Mouse (Mus musculus) hindbrain, embryonic 14.5 days (tissue): ENCODE results near the gene Prr19. TPM values are rescaled to one million over a fixed set of nuclear protein-coding genes. Genes with fewer than 3 reads are reported as not detected.

Experiments
- ATAC-seq: fragments of 200-750 bp; cut with Nextera tagmentation; 2 replicates; pipeline ENCODE4 v1.8.0; 2017; ENCODE audit warnings: moderate number of reproducible peaks, mild to moderate bottlenecking, moderate TSS enrichment, moderate library complexity; ENCODE audit not compliant: low FRiP score
- DNase-seq: peaks from one replicate; pipeline ENCODE4 v3.0.0-alpha.2; 2015; ENCODE audit warnings: low spot score
- H3K27ac ChIP-seq: fragments of 300-500 bp; sonication (generic); 2 replicates; pipeline ENCODE4 v1.5.1; 2014; ENCODE audit warnings: mild to moderate bottlenecking, moderate library complexity
- H3K27me3 ChIP-seq: fragments of 300-500 bp; sonication (generic); 2 replicates; pipeline ENCODE4 v1.6.1; 2014; ENCODE audit warnings: mild to moderate bottlenecking, low read length, mixed read lengths; ENCODE audit not compliant: control insufficient read depth, insufficient read depth
- H3K36me3 ChIP-seq: fragments of 300-500 bp; sonication (generic); replicated peaks from 2 replicates; pipeline ENCODE4 v1.6.1; 2014; ENCODE audit not compliant: control insufficient read depth, insufficient read depth
- H3K4me1 ChIP-seq: fragments of 300-500 bp; sonication (generic); replicated peaks from 2 replicates; pipeline ENCODE4 v1.6.1; 2014; ENCODE audit warnings: antibody characterized with exemption, low read length, mixed read lengths; ENCODE audit not compliant: control insufficient read depth, insufficient read depth
- H3K4me2 ChIP-seq: fragments of 300-500 bp; sonication (generic); replicated peaks from 2 replicates; pipeline ENCODE4 v1.6.1; 2014; ENCODE audit warnings: mild to moderate bottlenecking, moderate library complexity
- H3K4me3 ChIP-seq: fragments of 300-500 bp; sonication (generic); replicated peaks from 2 replicates; pipeline ENCODE4 v1.5.1; 2014; ENCODE audit warnings: mild to moderate bottlenecking, low read length
- H3K9ac ChIP-seq: fragments of 300-500 bp; sonication (generic); 2 replicates; pipeline ENCODE4 v1.6.1; 2014
- H3K9me3 ChIP-seq: fragments of 300-500 bp; sonication (generic); 2 replicates; pipeline ENCODE4 v1.6.1; 2016; ENCODE audit warnings: low read length; ENCODE audit not compliant: control insufficient read depth
- WGBS: fragments of 180-500 bp; shearing (Covaris S2); extraction: QIAGEN DNeasy Blood & Tissue Kit; methylation state at CpG from one replicate; pipeline ENCODE4 v1.1.7; 2014; 5-methylcytosine and 5-hydroxymethylcytosine counted together
- polyA plus RNA-seq: library from polyadenylated mRNA; unstranded; fragments of >200 nt; fragmentation: Nextera tagmentation; extraction: Ambion mirVana; gene quantifications from 2 replicates; pipeline ENCODE4 v1.2.1, GENCODE M21; 2014

The Prr19 gene
- polyA plus RNA-seq, 1 experiment from 2014 or later = 4.2 TPM

GRCm38 (mm10) chr7:25288011-25288410 is 13.2 kb upstream of the Prr19 start:
- no peaks in the 10 kb centered on the region for H3K9me3 ChIP-seq
- H3K9ac ChIP-seq = no peak overlapping the region
- no peak overlapping the region for H3K4me3 ChIP-seq
- peaks cover 84% of the 10 kb centered on the region for H3K36me3 ChIP-seq
- H3K27me3 ChIP-seq = no peaks in the 10 kb centered on the region
- H3K27ac ChIP-seq = no peak overlapping the region
- ATAC-seq (no peak), DNase-seq (no peak)
- WGBS = 96% methylated on average over 12 of the region's 12 CpGs
- H3K4me1 ChIP-seq = peaks cover 19% of the 10 kb centered on the region
- H3K4me2 ChIP-seq = no peak overlapping the region

- H3K9ac ChIP-seq = no peak overlapping the region
- no peak overlapping the region for H3K27ac ChIP-seq
- no peak for ATAC-seq
- H3K4me1 ChIP-seq = peaks cover 12% of the 10 kb centered on the region
- no peak overlapping the region for H3K4me2 ChIP-seq
- 86% methylated on average over 3 of the region's 3 CpGs for WGBS
- H3K9me3 ChIP-seq = no peaks in the 10 kb centered on the region
- H3K36me3 ChIP-seq = peaks cover 91% of the 10 kb centered on the region
- no peak overlapping the region for H3K4me3 ChIP-seq
- DNase-seq = no peak
- H3K27me3 ChIP-seq = no peaks in the 10 kb centered on the region
Measured at GRCm38 (mm10) chr7:25288721-25289120, 12.5 kb upstream of the Prr19 start.

GRCm38 (mm10) chr7:25289925-25290324 is 11.3 kb upstream of the Prr19 start:
- Histone ChIP-seq H3K27me3 (no peaks in the 10 kb centered on the region), H3K27ac (no peak overlapping the region), H3K36me3 (peaks cover 100% of the 10 kb centered on the region), H3K9me3 (no peaks in the 10 kb centered on the region), H3K4me1 (no peaks in the 10 kb centered on the region; the same call in 1 of the 2 replicates), H3K4me2 (no peak overlapping the region), H3K4me3 (no peak overlapping the region), H3K9ac (no peak overlapping the region)
- DNase-seq (no peak), ATAC-seq (no peak)
- WGBS = 99% methylated on average over 3 of the region's 3 CpGs

GRCm38 (mm10) chr7:25290463-25290862 is 10.7 kb upstream of the Prr19 start:
- Histone ChIP-seq H3K27ac (no peak overlapping the region), H3K4me1 (no peaks in the 10 kb centered on the region; the same call in 1 of the 2 replicates), H3K4me2 (no peak overlapping the region), H3K27me3 (no peaks in the 10 kb centered on the region), H3K9ac (no peak overlapping the region), H3K9me3 (no peaks in the 10 kb centered on the region), H3K36me3 (peaks cover 100% of the 10 kb centered on the region), H3K4me3 (no peak overlapping the region)
- ATAC-seq (no peak), DNase-seq (no peak)
- 95% methylated on average over 1 of the region's 1 CpGs for WGBS

GRCm38 (mm10) chr7:25290911-25291310 is 10.3 kb upstream of the Prr19 start:
- DNase-seq = no peak
- Histone ChIP-seq H3K9me3 (no peaks in the 10 kb centered on the region), H3K4me1 (peaks cover 4% of the 10 kb centered on the region; the same call in 1 of the 2 replicates), H3K27me3 (no peaks in the 10 kb centered on the region), H3K9ac (no peak overlapping the region), H3K36me3 (peaks cover 100% of the 10 kb centered on the region), H3K4me3 (no peak overlapping the region), H3K4me2 (no peak overlapping the region), H3K27ac (no peak overlapping the region)
- WGBS = 89% methylated on average over 2 of the region's 2 CpGs
- ATAC-seq = no peak

- DNase-seq (no peak), ATAC-seq (no peak)
- Histone ChIP-seq H3K9ac (no peak overlapping the region), H3K27ac (peak overlapping the region; percentile 51; the same call in 1 of the 2 replicates), H3K4me2 (no peak overlapping the region), H3K27me3 (no peaks in the 10 kb centered on the region), H3K36me3 (peaks cover 93% of the 10 kb centered on the region), H3K4me3 (no peak overlapping the region), H3K9me3 (no peaks in the 10 kb centered on the region), H3K4me1 (peaks cover 13% of the 10 kb centered on the region)
- WGBS = 41% methylated on average over 7 of the region's 7 CpGs
Measured at GRCm38 (mm10) chr7:25292107-25292506, 9.1 kb upstream of the Prr19 start.

- Histone ChIP-seq H3K9ac (no peak overlapping the region), H3K4me1 (peaks cover 16% of the 10 kb centered on the region), H3K27me3 (no peaks in the 10 kb centered on the region), H3K36me3 (peaks cover 81% of the 10 kb centered on the region), H3K9me3 (no peaks in the 10 kb centered on the region), H3K4me2 (no peak overlapping the region), H3K4me3 (no peak overlapping the region), H3K27ac (0 out of 2 replicates have a peak overlapping the region, but pooled peaks have one; percentile 8)
- ATAC-seq = no peak
- DNase-seq = no peak
- 86% methylated on average over 10 of the region's 10 CpGs for WGBS
Measured at GRCm38 (mm10) chr7:25293191-25293739, 7.9 kb upstream of the Prr19 start.

- Histone ChIP-seq H3K36me3 (peaks cover 69% of the 10 kb centered on the region), H3K27me3 (no peaks in the 10 kb centered on the region), H3K4me2 (no peak overlapping the region), H3K4me1 (peaks cover 20% of the 10 kb centered on the region), H3K9me3 (no peaks in the 10 kb centered on the region), H3K4me3 (no peak overlapping the region), H3K27ac (no peak overlapping the region), H3K9ac (no peak overlapping the region)
- WGBS = 97% methylated on average over 4 of the region's 4 CpGs
- no peak for ATAC-seq
- no peak for DNase-seq
Measured at GRCm38 (mm10) chr7:25294495-25294894, 6.7 kb upstream of the Prr19 start.

GRCm38 (mm10) chr7:25294960-25295722 is 6.1 kb upstream of the Prr19 start:
- Histone ChIP-seq H3K4me3 (0 out of 2 replicates have a peak overlapping the region, but pooled peaks have one; percentile 79), H3K27ac (no peak overlapping the region), H3K27me3 (no peaks in the 10 kb centered on the region), H3K4me2 (no peak overlapping the region), H3K9me3 (no peaks in the 10 kb centered on the region), H3K4me1 (peaks cover 20% of the 10 kb centered on the region), H3K9ac (no peak overlapping the region; the same call in 1 of the 2 replicates), H3K36me3 (peaks cover 62% of the 10 kb centered on the region)
- ATAC-seq (no peak), DNase-seq (no peak)
- WGBS = 89% methylated on average over 12 of the region's 12 CpGs
